Mouse (Mus musculus) liver, adult (tissue): ENCODE measurements around the gene Smo.

Experiments used
- GATA4 ChIP-seq: IDR thresholded peaks from 2 replicates; pipeline ENCODE4 v1.6.1; 2014; ENCODE audit warnings: mild to moderate bottlenecking, low read length; ENCODE audit not compliant: insufficient replicate concordance

The Smo gene

GRCm38 (mm10) chr6:29735336-29735688 lies at the start of gene Smo:
Smo (plus strand) TSS chr6:29735503.
- no peak for TF ChIP-seq GATA4

DNA sequence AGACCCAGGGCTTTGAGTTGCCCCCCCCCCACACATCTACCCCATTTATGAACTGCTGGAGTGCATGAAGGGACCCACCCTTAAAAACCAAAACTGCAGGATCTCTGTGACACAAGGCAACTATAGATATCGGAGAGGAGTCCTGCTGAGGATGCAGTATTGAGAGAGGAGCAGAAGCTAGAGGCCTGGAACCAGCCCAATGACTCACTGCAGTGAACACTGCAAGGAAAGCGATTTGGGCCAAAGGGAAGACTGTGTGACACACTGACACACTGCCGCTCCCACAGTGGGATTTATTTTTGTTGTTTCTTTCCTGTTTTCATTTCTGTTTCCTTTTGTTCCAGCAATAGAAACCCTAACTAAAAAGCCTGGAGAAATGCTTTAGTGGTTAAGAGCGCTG lies 49.4 kb upstream of the Smo start:
- TF ChIP-seq GATA4, result no peak

DNA sequence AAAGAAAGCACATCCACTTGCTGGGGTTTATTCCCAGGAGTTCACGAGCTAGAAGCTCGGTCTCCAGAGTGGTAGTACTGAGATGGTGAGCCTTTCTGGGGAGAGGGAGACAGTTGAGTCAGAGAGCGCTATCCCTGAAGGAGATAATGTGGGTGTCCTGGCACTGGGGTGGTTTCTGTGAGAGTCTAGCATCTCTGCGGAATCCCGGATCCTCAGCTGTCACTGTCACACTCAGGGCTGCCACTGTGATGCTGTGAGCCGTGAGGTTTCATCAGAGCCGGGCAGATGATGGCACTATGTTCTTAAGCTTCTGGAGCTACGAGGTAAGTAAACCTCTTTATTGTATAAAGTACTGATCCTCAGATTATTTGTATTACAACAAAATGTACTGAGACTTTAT lies 45.8 kb upstream of the Smo start:
- no peak for TF ChIP-seq GATA4

- TF ChIP-seq GATA4, result no peak
These were observed 41.4 kb upstream of the Smo start, which contains the start of gene Tspan33 for GRCm38 (mm10) chr6:29693953-29694352. Tspan33 (plus strand) TSS chr6:29694222.

- no peak for TF ChIP-seq GATA4
These were observed 40.7 kb upstream of the Smo start for GRCm38 (mm10) chr6:29694375-29695289.

DNA sequence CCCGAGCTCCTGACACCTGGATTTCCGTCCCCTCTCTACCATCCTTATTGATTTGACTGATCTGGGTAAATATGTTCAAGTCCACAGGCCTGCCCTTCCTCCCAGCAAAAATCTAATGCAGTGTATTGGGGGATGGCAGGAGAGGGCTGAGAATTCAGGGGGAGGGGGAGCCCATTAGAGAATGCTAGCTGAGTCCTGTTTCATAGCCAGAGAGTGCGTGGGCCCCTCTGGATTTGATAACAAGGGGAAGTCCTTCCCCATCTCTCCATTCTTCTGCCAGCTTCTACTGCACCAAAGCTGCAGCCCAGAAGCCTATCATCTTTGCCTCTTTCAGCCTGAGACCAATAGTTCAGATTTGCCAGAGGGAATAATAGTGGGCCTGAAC lies 40.0 kb upstream of the Smo start:
- TF ChIP-seq GATA4, result no peak

GRCm38 (mm10) chr6:29695975-29696374 lies 39.3 kb upstream of the Smo start:
- no peak for TF ChIP-seq GATA4

DNA sequence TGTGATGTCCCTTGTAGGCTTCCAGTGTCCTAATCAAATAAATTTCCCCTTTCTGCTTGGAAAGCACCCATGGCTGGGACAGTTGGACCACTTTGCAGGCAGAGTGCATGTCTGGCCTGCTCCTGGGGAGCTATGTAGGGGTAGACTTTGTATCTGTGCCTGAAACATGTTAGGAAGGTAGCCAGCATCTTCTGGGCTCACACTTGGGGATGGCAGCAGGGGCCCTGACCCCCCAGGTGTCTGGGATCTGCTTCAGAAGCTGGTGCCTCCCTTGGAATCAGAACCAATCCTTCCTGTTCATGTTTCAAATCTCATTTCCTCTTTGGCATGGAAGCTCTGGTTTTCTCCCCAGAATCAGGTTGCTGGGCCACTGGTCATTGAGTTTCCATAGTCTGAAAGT lies 38.2 kb upstream of the Smo start:
- TF ChIP-seq GATA4, result no peak

DNA sequence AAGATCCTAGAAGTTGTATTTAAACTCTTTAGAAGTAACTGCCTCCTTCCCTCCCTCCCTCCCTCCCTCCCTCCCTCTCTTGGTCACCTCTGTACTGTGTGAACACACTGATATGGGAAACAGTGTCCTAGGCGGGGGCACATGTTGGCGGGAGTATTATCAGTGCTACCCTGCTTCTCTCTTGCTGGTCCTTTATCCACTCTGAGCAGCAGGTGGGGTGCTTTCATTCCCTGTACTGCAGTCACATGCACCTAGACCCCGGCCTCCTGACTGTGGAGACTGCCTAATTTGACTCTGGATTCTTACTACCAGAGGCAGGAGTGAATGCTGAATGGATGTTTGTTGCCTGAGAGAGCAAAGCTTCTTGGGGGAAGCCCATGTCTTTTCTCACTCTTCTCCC lies 37.8 kb upstream of the Smo start:
- no peak for TF ChIP-seq GATA4

DNA sequence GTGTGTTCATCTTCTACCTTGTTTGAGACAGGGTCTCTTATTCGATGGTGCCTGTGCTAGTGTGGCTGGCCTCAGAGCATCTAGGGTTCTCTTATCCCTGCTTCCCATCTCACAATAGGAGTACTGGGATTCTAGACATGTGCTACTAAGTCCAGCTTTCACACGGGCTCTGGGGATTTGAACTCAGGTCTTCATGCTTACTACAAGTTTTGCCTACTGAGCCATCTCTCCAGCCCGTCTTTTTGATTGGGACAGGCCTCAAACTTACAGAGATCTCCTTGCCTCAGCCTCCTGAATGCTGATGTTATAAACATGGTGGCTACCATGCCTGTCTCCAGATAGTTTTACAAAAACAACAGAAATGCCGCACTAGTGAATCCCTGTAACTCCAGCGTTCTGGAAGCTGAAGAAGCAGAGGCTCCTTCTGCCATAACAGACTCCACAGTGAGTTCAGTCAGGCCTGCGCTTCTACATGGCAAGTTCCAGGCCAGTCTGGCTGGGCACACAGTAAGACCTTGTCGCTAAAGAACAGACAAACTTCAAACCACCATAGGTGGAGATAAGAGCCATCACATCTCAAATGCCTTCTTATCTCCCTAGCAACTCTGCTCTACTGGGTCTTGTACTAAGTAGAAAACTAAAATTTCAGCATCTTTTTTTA lies 36.1 kb upstream of the Smo start:
- no peak for TF ChIP-seq GATA4

DNA sequence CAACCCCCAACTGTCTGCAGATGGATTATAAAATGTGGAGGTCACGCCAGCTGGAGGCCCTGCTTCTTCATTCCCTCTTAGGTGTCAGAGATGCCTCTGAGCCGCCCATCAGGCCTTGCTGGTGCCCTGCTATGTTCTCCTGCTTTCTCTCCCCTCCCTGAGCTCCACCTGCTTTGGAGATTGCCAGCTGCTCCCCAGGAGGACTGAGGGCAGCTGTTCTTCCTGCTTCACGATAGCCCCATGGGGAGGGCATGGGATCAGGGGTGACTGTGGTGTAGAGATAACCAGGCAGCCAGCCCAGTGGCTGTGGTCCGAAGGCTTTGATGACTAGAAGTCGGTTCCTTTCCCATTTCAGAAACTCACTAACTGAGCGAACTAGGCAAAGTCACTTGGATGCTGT lies 34.3 kb upstream of the Smo start:
- no peak for TF ChIP-seq GATA4

- no peak for TF ChIP-seq GATA4
These were observed 33.2 kb upstream of the Smo start for GRCm38 (mm10) chr6:29702126-29702525.

DNA sequence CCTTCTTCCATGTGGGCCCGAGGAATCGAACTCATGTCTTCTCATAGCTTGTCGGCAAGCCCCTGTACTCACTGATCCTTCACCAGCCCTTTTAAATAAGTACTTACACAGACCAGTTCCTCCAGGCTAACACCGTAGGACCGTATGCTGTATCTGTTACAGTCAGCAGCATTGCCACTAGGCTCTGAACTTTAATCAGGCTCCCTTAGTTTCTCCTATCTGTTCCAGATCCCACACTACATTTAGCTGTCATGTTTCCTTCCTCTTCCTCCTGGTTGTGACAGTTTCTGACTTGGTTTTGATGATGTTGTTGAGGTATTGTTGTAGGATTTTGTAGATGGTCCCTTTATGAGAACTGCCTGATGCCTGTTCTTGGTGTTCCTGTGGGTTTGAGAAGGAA lies 31.2 kb upstream of the Smo start:
- TF ChIP-seq GATA4, result no peak

GRCm38 (mm10) chr6:29707902-29708301 lies 27.4 kb upstream of the Smo start:
- TF ChIP-seq GATA4, result no peak

- no peak for TF ChIP-seq GATA4
These were observed 24.0 kb upstream of the Smo start for GRCm38 (mm10) chr6:29711318-29711717.

GRCm38 (mm10) chr6:29712011-29712584 lies 23.2 kb upstream of the Smo start:
- no peak for TF ChIP-seq GATA4
